Mouse (Mus musculus) megakaryocyte progenitor cell, adult 5-6 weeks (primary cell): Measurements from ENCODE around the gene Slc24a5. TPM values are rescaled to one million over a fixed set of nuclear protein-coding genes. Genes with fewer than 3 reads are reported as not detected.
"Not testable (repeated sequence)": the region's sequence is repeated elsewhere in the genome, so short reads cannot be mapped to it uniquely, and the experiment has no call there.

ENCODE experiments used
- ATAC-seq: replicated peaks from 2 replicates; pipeline ENCODE4 v1.8.0; 2016; ENCODE audit warnings: mild to moderate bottlenecking, moderate TSS enrichment, inconsistent platforms; ENCODE audit not compliant: poor library complexity
- total RNA-seq, 2 experiments: library from RNA; stranded (forward) in 1 of 2; stranded (reverse) in 1 of 2; fragments of 157-497, 149-512 nt in 1 of 2; fragments of 200-1000 nt in 1 of 2; gene quantifications; 2 replicates each; pipeline versions ENCODE4 v1.2.3 to v1.2.4; 2015 to 2017

Slc24a5 gene
- total RNA-seq (2015) (0.32 TPM in 1 of 2 replicates, not detected in the other), total RNA-seq (2017) (0.41 and 0.50 TPM in 2 replicates)

- ATAC-seq, result peak; percentile 65
Measured at GRCm38 (mm10) chr2:125067894-125068293, at the start of gene Slc24a5. TSS of gene Slc24a5 (plus strand) at chr2:125068124.

GRCm38 (mm10) chr2:125024386-125024785 is 43.5 kb upstream of the Slc24a5 start:
- no peak for ATAC-seq

GRCm38 (mm10) chr2:125026358-125027000 is 41.4 kb upstream of the Slc24a5 start:
- ATAC-seq, result no peak

GRCm38 (mm10) chr2:125030591-125030990 is 37.3 kb upstream of the Slc24a5 start:
- ATAC-seq, result no peak

GRCm38 (mm10) chr2:125031111-125031510 is 36.8 kb upstream of the Slc24a5 start:
- ATAC-seq, result no peak

- ATAC-seq, result no peak
Measured at GRCm38 (mm10) chr2:125031562-125032257, 36.2 kb upstream of the Slc24a5 start.

GRCm38 (mm10) chr2:125032258-125032973 is 35.5 kb upstream of the Slc24a5 start:
- ATAC-seq, result no peak

- ATAC-seq, result no peak
Measured at GRCm38 (mm10) chr2:125033042-125033743, 34.7 kb upstream of the Slc24a5 start.

- 0 out of 2 replicates have a peak, but pooled peaks have one; percentile 39 for ATAC-seq
Measured at GRCm38 (mm10) chr2:125055316-125055903, 12.5 kb upstream of the Slc24a5 start.

- ATAC-seq, result no peak
Measured at GRCm38 (mm10) chr2:125057250-125057815, 10.6 kb upstream of the Slc24a5 start.

GRCm38 (mm10) chr2:125061451-125061850 is 6.5 kb upstream of the Slc24a5 start:
- ATAC-seq, result no peak

- no peak for ATAC-seq
Measured at GRCm38 (mm10) chr2:125062944-125063343, 5.0 kb upstream of the Slc24a5 start.

- ATAC-seq, result no peak
Measured at GRCm38 (mm10) chr2:125067373-125067772, 551 bp upstream of the Slc24a5 start.

GRCm38 (mm10) chr2:125068696-125069095 is 772 bp downstream of the Slc24a5 start:
- ATAC-seq, result 0 out of 2 replicates have a peak, but pooled peaks have one; percentile 11

- no peak for ATAC-seq
Measured at GRCm38 (mm10) chr2:125073056-125073780, 5.3 kb downstream of the Slc24a5 start.

GRCm38 (mm10) chr2:125083879-125084278 is 16.0 kb downstream of the Slc24a5 start:
- no peak for ATAC-seq

GRCm38 (mm10) chr2:125088757-125089156 is 20.8 kb downstream of the Slc24a5 start:
- ATAC-seq, result no peak

- not testable (repeated sequence) for ATAC-seq
Measured at GRCm38 (mm10) chr2:125092123-125092522, 24.2 kb downstream of the Slc24a5 start.

- ATAC-seq, result not testable (repeated sequence)
Measured at GRCm38 (mm10) chr2:125104491-125104890, 36.6 kb downstream of the Slc24a5 start.

GRCm38 (mm10) chr2:125106536-125106935 is 38.6 kb downstream of the Slc24a5 start:
- ATAC-seq, result not testable (repeated sequence)
